Mouse (Mus musculus) left cerebral cortex, postnatal 25 days (tissue): ENCODE results near the gene Ugt2a1. TPM values are rescaled to one million over a fixed set of nuclear protein-coding genes. Genes with fewer than 3 reads are reported as not detected.

Source experiments
- total RNA-seq, 2 experiments: library from RNA; stranded (reverse); gene quantifications; 2 replicates each; pipeline ENCODE4 v1.2.3; 2021

The Ugt2a1 gene
- total RNA-seq, 2 experiments from 2014 or later = not detected

Other genes with a start within 250 kb of the Ugt2a1 start
- gene Ugt2b37, start 236.1 kb downstream of the Ugt2a1 start, total RNA-seq = not detected
- not detected for gene Ugt2a3, start 153.7 kb downstream of the Ugt2a1 start, total RNA-seq
- not detected for gene Ugt2b38, start 66.7 kb downstream of the Ugt2a1 start, total RNA-seq
- gene Ugt2a2, start 8.6 kb downstream of the Ugt2a1 start, total RNA-seq = not detected
- not detected for gene Gm43638, start 4.1 kb downstream of the Ugt2a1 start, total RNA-seq
- not detected for gene Sult1b1, start 47.3 kb upstream of the Ugt2a1 start, total RNA-seq
- not detected for gene Sult1d1, start 78.2 kb upstream of the Ugt2a1 start, total RNA-seq
- gene Sult1e1, start 100.7 kb upstream of the Ugt2a1 start, total RNA-seq = not detected
- not detected for gene Csn1s1, start 175.3 kb upstream of the Ugt2a1 start, total RNA-seq
- gene Csn2, start 208.8 kb upstream of the Ugt2a1 start, total RNA-seq = not detected